Mouse (Mus musculus): ENCODE measurements at regions not wholly inside any gene's neighbourhood (a gene's known extent, or its start where the extent isn't known, plus 50 kb on each side); places are given as distances from the start of the nearest gene placed in this dataset.

DNA sequence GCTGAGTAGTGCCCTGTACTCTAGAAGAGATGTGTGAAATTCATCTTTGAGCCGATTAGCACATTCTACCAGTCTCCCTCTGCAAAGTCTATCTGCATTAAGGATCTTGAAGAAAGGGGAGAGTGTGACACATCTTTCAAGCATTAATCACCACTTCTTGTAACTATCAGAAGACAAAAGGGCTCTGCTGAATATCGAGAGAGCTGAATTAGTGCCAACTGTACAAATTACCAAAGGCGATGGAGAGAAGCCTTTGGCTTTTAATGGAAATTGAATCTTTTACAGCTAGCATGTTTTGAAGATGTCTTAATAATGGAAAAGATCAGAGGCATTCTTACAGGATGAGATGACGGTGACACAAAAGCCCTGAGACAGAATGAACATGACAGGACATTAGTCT is 97.2 kb upstream of the Pam start:
- no peak for DNase-seq

DNA sequence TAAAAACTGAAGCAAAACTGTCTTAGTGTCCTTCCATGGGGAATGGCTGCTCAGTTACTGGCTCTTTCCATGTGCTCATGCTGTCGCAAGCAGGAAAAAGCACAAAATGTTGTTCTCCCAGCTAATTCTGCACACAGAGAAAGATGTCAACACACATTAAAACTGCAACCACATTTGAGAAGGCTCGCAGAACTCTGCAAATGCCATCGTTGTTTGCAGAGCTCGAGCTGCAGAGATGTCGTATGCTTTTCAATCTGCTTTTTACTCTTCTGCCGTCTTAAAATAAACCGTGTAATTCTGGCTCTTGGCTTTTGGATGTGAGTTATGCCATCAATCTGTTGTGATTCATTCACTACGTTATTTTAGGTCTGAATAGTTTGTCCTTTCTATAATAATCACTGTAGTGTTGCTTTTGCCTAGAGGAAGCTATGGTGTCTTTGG is 96.6 kb upstream of the Pam start:
- no peak for DNase-seq

DNA sequence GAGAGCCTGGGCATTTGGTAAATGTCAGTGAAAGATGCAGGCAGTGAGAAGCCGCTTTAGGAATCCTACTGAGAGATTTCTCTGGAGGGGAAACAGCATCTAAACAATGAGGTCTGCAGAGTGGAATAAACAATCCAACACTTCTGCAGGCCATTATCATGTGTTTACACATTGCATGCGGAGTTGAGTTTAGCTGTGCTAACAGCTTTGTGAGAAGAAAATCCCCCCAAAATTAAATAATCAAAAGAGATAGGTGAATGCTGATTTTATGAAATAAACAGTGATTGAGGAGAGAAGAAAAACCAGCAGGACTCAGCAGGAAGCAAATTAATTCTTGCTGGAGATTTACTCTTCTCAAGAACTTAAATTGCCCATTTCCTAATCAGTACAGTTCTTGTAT is 95.9 kb upstream of the Pam start:
- DNase-seq, result no peak

DNA sequence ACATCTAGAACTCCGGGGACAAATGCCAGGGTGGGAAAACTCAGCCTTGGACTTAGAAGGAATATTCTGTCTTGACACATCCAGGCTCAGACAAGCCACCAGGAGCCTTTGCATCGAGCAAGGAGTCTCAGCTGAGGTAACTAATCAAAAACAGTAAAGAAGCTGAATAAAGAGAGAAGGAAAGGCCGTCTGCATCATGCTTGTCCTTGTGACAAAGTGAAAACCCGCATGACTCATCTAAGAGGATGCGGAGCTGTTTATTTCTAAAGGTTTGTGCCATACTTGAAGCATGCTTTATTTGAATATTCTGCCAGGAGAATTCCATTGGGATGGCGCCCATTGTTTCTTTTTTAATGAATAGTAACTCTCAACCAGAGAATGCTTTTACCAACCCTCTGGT is 95.3 kb upstream of the Pam start:
- DNase-seq, result no peak

DNA sequence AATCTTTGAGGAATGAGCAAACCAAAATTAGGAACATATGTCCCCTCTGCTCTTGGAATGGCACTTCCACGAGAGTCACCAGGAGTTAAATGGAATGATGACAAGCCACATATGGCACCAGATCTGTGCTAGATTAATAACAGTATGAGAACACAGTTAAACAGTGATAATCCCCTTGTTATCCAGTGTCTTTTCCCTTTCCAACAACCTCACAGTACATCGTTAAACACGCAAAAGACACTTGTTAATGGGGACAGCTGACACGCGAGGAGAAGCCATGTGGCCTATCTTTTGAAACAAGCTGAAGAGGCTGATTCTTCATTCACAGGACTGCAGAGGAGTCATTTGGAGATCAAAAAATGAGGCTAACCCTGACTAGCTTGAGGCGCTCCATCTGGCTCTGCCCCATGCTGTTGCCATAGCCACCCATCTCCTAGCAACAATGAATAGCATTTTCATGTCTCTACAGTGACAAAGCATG is 94.6 kb upstream of the Pam start:
- DNase-seq, result no peak

DNA sequence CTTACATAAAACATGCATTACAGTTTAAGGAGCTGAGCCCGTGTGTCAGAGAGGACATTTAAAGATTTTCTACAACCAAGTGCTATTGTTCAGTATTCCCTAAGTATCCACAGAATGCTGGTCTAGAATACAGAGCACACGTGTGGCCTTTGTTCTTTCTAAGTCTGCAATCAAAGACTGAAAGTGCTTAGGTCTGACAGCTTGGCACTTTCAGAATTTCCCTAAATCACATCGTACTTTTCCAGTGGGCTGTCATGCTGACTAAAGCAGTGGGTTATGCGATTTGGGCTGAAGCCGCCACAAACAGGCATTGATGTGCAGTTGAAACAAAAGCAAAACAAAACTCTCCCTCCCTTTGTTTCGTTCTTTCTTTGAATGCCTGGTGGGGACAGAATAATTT is 84.9 kb upstream of the Pam start:
- no peak for DNase-seq

DNA sequence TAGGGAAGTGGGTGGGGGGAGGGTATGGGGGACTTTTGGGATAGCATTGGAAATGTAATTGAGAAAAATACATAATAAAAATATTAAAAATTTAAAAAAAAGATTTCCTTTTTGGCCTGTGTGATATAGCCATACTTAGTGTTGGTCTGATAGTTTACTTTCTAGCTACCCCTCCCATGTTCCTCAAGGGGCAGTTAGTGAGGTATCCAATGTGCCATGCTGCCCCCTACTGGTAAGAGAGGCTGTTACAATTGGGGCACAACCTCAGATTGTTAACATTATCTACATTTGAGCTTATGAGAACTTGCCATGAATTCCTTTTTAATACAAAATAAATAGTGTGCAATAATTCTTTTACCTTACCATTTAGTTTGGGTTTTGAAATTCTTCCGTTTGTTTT is 83.6 kb upstream of the Pam start:
- peak; percentile 59 for DNase-seq

DNA sequence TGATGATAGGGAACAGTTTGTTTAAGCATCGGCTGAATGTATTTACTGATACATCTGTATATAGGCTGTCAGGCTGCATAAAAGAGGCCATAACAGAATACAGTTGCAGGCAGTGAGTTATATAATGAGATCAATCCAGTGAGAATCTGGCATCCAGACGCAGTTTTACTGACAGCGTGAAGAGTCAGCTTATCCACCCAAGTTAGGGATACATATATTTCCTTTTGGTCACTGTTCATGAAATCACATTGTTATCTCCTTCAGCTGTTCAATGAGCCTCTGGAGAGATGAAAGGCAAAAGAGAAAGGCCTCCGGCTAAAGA is 79.3 kb upstream of the Pam start:
- DNase-seq, result no peak

DNA sequence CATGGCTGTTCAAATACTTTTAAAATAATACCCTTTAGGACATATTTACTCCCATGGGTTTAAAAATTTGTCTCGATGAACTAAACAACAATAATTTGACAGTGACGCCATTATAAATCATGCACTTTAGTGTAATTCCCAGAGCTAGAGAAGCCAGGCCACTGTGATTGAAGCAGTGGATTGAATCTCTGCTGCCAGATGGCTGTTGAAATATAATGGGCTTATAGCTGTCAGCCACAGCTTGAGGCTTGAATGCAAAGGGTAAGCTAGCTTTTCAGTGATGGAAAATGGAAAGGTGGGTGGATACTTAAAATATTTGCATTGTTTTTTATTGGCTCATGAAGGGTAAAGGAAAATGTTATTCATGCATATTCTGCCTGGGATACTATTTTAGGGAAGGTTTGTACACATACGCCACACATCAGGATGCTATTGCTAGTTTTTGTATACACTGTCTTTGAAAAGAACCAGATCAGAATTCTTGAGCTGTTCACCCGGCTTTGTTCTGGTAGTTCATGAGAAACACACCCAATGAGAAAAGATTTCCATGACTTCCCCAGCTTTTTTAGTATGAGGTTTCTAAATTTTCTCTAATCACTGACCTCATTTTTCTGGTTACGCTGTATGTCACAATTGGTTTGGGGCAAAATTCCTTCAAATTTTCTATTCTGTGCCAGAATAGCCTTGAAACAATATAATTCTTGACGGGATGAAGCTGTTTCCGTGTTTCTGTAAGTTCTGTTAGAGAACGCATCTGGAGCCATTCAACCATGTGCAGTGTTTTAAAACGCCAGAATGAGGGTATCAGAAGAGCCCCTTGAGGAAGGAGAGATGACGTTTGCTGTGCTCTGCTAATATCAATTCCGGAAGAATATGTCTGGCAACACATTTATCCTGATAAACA is 78.7 kb upstream of the Pam start:
- DNase-seq, result no peak

DNA sequence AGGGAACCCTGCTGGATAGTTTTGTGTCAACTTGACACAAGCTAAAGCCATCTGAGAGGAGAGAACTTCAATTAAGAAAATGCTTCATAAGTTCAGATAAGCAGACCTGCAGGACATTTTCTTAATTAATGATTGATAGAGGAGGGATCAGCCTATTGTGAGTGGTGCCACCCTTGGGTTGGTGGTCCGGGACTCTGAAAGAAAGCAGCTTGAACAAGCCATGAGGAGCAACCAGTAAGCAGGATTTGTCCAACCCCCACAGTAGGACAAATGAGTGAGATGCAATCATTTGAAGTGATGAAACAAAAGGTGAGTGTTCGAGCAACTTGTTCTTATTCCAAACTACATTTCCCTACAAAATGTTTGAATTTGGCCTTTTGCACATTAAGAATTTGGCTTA is 78.0 kb upstream of the Pam start:
- DNase-seq, result no peak

DNA sequence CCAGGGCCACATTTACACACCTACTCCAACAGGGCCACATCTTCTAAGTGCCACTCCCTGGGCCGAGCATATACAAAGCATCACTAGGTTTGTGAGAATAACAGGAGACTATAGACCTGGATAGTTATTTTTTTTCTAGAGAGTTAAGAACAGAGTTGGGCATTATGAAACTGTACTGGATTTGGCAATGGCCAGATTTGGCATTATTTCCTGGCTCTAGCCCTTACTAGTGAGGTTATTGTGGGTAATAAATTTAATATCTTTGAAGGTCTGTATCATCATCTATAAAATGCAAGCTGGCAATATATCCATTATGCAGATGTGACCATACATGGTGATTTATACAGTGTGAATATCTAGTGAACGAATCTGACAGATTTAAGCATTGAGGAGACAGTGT is 75.8 kb upstream of the Pam start:
- DNase-seq, result no peak

DNA sequence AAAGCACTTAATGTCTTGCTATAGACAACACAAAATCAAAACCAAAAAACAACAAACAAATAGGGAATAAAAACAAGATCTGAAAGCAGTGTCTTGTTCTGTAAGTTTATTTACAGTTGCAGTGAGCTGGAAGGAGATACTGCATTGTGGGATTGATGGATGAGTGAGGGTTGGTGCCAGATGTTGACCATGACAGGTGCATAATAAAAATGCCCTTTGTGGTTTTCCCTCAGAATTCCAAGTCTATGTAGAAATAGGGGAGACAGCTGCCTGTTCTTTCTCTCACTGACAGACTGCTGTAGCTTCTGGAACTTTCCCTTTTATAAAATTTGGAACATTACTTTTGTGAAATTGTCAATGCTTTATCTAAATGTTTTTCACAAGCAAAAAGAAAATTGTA is 73.9 kb upstream of the Pam start:
- no peak for DNase-seq

DNA sequence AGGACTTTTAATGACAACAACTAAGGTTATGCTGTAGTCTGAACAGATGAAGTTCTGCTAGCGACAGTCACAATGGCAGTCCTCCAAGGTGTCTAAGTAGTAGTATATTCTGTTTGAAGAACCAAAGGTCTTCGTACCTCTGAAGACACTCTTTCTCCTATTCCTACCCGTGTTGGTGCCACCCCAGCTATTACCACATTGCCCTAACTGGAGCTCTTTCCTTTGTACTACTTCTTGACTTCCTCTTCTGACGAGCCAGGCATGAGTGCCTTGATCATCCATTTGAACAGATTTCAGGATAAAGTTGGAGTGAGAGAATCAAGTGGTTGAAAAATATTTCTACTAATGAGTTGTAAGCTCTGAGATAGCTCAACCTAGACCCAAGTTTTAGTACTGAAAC is 72.4 kb upstream of the Pam start:
- no peak for DNase-seq

DNA sequence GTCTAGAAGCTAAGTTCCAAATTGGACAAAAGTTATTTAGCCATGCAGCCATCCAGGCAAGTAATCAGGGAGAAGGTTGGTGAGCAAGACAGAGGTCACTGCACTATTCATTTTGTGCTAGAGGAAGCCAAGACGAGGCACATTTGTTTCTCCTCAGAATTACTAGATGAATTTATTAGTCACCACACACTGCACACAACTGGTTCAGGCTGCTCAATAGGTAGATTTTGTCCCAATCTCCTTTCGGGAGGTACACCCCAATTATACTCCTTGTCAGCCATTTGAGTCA is 67.1 kb upstream of the Pam start:
- DNase-seq, result no peak

DNA sequence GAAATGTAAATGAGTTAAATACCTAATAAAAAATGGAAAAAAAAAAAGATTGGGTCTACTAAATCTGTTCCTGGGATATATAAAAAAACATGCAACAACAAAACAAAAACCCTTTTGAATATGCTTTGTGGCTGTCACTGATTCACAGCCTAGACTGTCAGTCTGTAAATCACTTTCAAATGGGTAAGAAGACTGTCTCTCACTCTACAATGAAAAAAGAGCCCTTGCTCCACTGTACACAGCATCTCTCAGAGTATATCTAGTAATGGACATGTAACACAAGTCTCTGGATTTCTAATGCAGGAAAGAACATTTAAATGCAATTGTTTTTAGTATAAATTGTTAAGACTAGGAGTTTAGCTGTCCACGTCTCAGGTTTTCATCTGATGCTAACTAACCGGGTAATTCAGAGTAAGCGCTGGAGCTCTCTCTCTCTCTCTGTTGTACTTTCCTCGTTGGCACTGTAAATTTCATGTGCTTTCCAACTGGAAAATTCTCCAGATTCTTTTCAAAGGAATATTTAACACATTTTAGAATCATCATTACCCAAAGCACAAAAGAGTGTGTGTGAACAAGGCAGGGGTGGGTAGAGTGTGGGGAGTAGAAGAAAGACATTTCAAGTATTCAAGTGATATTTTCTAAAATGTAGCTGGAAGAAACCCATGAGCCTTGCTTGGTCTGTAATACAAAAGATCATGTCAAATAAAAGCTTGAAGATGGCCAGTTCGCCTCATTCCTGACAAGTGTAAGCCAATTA is 66.6 kb upstream of the Pam start:
- no peak for DNase-seq

DNA sequence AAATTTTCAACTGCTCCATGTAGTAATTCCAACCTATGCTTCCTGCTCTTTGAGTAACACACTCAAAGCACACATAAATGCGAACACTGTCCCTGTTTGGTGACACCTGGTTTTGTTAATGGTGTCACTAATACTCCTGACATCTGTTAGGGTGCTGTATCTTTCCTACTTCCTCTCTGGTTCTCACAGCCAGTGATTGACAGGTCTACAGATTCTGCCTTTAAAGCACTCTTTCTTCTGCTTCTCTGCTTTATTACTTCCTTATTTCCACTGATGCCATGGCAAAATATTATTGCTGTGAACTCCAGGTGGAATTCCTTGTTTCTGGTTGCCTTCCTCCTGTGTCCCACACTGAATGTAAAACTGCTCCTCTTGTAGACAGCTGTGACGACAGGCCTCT is 63.5 kb upstream of the Pam start:
- no peak for DNase-seq

DNA sequence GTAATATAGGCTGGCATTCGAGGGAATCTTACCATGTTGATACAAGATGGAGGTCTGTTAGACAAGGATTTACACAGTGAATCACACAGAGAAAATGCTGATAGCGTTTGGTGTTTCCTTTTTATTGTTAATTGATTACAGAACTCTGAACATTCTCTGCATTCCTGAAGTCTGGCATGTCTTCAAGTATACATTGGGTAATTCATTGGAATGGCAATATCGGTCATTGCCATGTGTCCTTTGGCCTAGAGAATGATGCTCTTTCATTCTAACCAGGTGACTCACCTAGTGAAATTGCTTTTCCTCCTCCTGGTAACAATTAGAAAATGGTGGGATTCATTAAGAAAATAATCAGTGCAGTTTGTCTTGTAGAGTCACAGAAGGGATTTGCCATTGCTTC is 51.9 kb upstream of the Pam start:
- DNase-seq, result no peak
